Mouse (Mus musculus) G1E (cell line): ENCODE data around the gene Syn3. TPM values are rescaled to one million over a fixed set of nuclear protein-coding genes. Genes with fewer than 3 reads are reported as not detected.

Source experiments
- ATAC-seq: 2 replicates; pipeline ENCODE4 v1.8.0; 2016; ENCODE audit warnings: mild to moderate bottlenecking; ENCODE audit not compliant: insufficient number of reproducible peaks, poor library complexity, low FRiP score, severe bottlenecking; ENCODE audit errors: extremely low read depth
- DNase-seq: peaks from one replicate; pipeline ENCODE4 v3.0.0; 2012; ENCODE audit warnings: low spot score
- H3K27me3 ChIP-seq: 2 replicates; pipeline ENCODE4 v1.6.1; 2012; ENCODE audit warnings: mild to moderate bottlenecking, low read length, inconsistent platforms; ENCODE audit not compliant: insufficient read depth
- H3K36me3 ChIP-seq: replicated peaks from 2 replicates; pipeline ENCODE3; 2012; ENCODE audit warnings: mild to moderate bottlenecking, inconsistent platforms
- H3K4me1 ChIP-seq: 2 replicates; pipeline ENCODE4 v1.6.1; 2012; ENCODE audit warnings: low read depth, low read length, inconsistent platforms, mixed read lengths; ENCODE audit not compliant: insufficient read depth
- H3K4me3 ChIP-seq: 2 replicates; pipeline ENCODE4 v1.5.1; 2012; ENCODE audit warnings: low read depth, mild to moderate bottlenecking, inconsistent platforms, low read length, moderate library complexity, mixed read lengths
- H3K9me3 ChIP-seq: replicated peaks from 2 replicates; pipeline ENCODE4 v1.6.1; 2012; ENCODE audit warnings: inconsistent platforms
- CTCF ChIP-seq: IDR thresholded peaks from 2 replicates; pipeline ENCODE4 v1.5.1; 2012; ENCODE audit warnings: low read depth, low read length, inconsistent platforms, mixed read lengths
- GATA1 ChIP-seq: IDR thresholded peaks from 2 replicates; pipeline ENCODE4 v1.6.1; 2012; ENCODE audit warnings: borderline replicate concordance, low read length, inconsistent platforms, mixed read lengths
- GATA2 ChIP-seq: IDR thresholded peaks from 2 replicates; pipeline ENCODE4 v1.6.1; 2012; ENCODE audit warnings: low read depth, low read length, inconsistent platforms, borderline replicate concordance
- POLR2AphosphoS5 ChIP-seq: IDR thresholded peaks from 2 replicates; pipeline ENCODE4 v1.6.1; 2012; ENCODE audit warnings: low read depth, low read length, inconsistent platforms; ENCODE audit not compliant: insufficient replicate concordance
- TAL1 ChIP-seq: conservative IDR thresholded peaks from 2 replicates; pipeline ENCODE4 v1.6.1; 2012; ENCODE audit warnings: low read depth, low read length, inconsistent platforms, mixed read lengths
- polyA plus RNA-seq: library from polyadenylated mRNA; stranded (reverse); fragments of >175 nt; gene quantifications from 2 replicates; pipeline ENCODE4 v1.2.3, GENCODE M21; 2012
- total RNA-seq, 2 experiments: library from RNA; stranded (forward) in 1 of 2; stranded (reverse) in 1 of 2; fragments of 200-1000 nt in 1 of 2; fragments of >200 nt in 1 of 2; fragmentation: Nextera tagmentation in 1 of 2; gene quantifications; 2 replicates each; pipeline ENCODE4 v1.2.3; 2014 to 2017

Gene Syn3
- total and polyA plus RNA-seq, 3 experiments, result 0.44 TPM; not detected in 2

- no peak for TF ChIP-seq GATA2
- no peak for TF ChIP-seq POLR2AphosphoS5
- TF ChIP-seq TAL1, result no peak
- TF ChIP-seq CTCF, result no peak
- TF ChIP-seq GATA1, result no peak
- Histone ChIP-seq H3K4me1 (no peaks in the 10 kb centered on the region), H3K9me3 (no peaks in the 10 kb centered on the region), H3K27me3 (0 out of 2 replicates have a peak, but pooled peaks cover 5% of the 10 kb centered on the region), H3K36me3 (no peaks in the 10 kb centered on the region), H3K4me3 (no peak overlapping the region)
- DNase-seq (no peak), ATAC-seq (no peak)
These were observed 304.0 kb downstream of the Syn3 start for GRCm38 (mm10) chr10:86194722-86195121.

DNA sequence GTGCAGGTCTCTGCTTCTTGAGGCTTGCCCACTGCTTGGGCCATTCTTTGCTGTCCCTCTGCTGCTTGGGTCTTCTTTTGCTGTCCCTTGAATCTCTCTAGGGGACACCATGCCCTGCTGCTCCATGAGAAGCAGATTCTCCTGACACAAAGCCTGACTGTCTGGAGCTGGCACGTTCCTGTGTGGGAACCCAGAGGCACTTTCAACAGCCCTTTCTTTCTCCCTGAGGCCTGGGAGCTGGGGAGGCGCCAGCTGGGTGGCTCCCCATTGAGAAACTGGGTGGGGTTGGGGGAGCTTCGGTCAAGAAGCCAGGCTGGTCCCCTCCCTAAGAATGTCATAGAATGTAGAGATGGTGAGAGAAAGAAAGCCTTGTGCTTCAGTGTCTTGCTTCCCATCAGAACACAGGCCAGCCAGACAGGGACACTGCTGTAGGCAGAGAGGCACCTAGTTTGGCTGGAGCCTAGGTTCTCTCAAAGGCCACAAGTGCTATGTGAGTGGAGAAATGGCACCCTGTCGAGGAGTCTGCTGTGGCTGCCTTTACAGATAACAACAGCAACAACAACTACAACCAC, 304.7 kb downstream of the Syn3 start:
- no peak overlapping the region for H3K4me3 ChIP-seq
- TF ChIP-seq CTCF, result no peak
- no peak for TF ChIP-seq POLR2AphosphoS5
- TF ChIP-seq GATA2, result no peak
- TF ChIP-seq GATA1, result no peak
- TF ChIP-seq TAL1, result no peak
- no peak for ATAC-seq

DNA sequence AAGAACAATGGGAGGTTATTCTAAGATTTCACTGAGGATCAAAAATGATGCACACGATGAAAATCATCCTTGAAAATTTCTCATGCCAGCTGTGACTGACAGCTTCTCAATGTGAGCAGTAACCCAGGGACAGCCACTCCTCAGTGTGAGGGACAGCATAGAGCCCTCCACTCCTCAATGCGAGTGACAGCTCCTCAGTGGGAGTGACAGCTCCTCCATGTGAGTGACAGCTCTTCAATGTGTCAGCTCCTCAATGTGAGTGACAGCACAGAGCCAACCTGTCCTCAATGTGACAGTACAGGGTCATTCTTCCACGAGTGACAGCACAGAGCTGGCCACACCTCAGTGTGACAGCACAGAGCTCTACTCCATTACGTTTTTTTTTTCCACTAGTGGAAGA, 310.1 kb downstream of the Syn3 start:
- TF ChIP-seq POLR2AphosphoS5, result no peak
- TF ChIP-seq CTCF, result no peak
- no peak for TF ChIP-seq GATA1
- no peak for TF ChIP-seq GATA2
- TF ChIP-seq TAL1, result no peak
- Histone ChIP-seq H3K27me3 (no peaks in the 10 kb centered on the region), H3K36me3 (no peaks in the 10 kb centered on the region), H3K4me3 (no peak overlapping the region), H3K9me3 (no peaks in the 10 kb centered on the region), H3K4me1 (no peaks in the 10 kb centered on the region)
- DNase-seq (no peak), ATAC-seq (no peak)

More for the DNA sequence above, 304.7 kb downstream of the Syn3 start:
- no peaks in the 10 kb centered on the region for H3K9me3 ChIP-seq
- no peaks in the 10 kb centered on the region for H3K4me1 ChIP-seq
- 0 out of 2 replicates have a peak, but pooled peaks cover 4% of the 10 kb centered on the region for H3K27me3 ChIP-seq
- DNase-seq, result no peak
- H3K36me3 ChIP-seq, result no peaks in the 10 kb centered on the region

- no peaks in the 10 kb centered on the region for H3K9me3 ChIP-seq
- no peaks in the 10 kb centered on the region for H3K36me3 ChIP-seq
- H3K4me1 ChIP-seq, result no peaks in the 10 kb centered on the region
- no peaks in the 10 kb centered on the region for H3K27me3 ChIP-seq
- DNase-seq (no peak), ATAC-seq (no peak)
- no peak overlapping the region for H3K4me3 ChIP-seq
- TF ChIP-seq GATA2, result no peak
- TF ChIP-seq POLR2AphosphoS5, result no peak
- no peak for TF ChIP-seq TAL1
- no peak for TF ChIP-seq CTCF
- no peak for TF ChIP-seq GATA1
These were observed 310.8 kb downstream of the Syn3 start for GRCm38 (mm10) chr10:86187881-86188280.

DNA sequence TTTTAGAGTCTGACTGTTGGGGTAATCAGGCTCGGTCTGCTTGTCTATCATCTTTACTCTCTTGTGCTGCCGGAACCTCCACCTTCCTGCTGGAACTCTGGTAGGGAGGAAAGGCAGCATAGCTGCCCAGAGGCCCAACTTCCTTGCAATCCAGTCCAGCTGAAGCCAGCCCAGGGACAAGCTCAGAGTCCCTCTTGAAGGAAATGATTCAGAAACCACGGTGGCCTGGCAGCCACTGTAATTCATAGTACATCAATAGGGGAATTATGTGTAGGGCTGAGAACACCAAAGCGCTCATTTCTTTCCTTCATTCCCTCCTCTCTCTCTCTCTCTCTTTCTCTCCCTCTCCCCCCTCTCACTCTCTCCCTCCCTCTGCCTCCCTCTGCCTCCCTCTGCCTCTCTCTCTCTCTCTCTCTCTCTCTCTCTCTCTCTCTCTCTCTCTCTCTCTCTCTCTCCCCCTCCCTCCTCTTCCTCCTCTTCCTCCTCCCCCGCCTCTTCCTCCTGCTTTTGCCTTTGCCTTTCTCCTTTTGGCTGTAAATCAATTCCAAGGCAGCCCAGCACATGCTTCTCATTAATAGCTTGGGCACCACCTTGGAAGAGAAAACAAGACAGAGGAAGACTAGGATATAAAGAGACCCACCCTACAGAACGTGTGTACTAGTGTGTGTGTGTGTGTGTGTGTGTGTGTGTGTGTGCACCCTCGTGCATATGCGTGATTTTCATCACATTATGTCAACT, 315.4 kb downstream of the Syn3 start:
- TF ChIP-seq CTCF (no peak), GATA1 (no peak), GATA2 (no peak), POLR2AphosphoS5 (no peak), TAL1 (no peak)
- no peak for ATAC-seq
- no peaks in the 10 kb centered on the region for H3K36me3 ChIP-seq
- H3K4me1 ChIP-seq, result no peaks in the 10 kb centered on the region; the same call in 1 of the 2 replicates
- H3K27me3 ChIP-seq, result no peaks in the 10 kb centered on the region
- no peak for DNase-seq
- no peak overlapping the region for H3K4me3 ChIP-seq
- no peaks in the 10 kb centered on the region for H3K9me3 ChIP-seq

DNA sequence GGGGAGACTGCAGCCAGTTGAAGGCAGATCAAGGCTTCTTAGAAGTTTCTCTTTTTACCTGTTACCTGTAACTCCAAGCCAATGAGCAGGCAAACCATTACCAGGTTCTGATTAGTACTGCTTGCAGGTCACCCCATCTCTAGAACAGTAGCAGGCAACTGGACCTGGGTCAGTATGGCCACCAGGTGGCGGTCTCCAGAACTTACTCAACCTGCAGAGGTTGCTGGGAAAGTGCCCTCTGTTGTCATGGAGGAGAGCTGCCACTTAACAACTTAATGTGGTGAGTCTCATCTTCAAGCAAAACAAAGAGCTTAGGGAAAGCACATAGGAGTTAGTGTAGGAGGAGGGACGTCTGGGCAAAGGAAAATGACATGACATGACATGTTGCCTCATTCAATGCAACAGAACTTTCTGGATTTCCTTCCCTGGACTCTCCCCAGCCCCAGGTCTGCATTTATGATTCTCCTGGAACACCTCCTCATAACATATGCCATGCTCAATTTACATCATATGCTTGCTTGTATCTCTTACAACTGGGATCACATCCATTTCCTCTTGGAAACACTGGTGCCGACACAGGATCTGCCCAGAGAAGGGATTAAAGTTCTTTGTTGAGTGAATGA, 316.4 kb downstream of the Syn3 start:
- DNase-seq (peak; percentile 11), ATAC-seq (peak; percentile 49; the same call in 1 of the 2 replicates)
- Histone ChIP-seq H3K4me3 (no peak overlapping the region), H3K27me3 (no peaks in the 10 kb centered on the region), H3K36me3 (no peaks in the 10 kb centered on the region), H3K9me3 (no peaks in the 10 kb centered on the region), H3K4me1 (no peaks in the 10 kb centered on the region; the same call in 1 of the 2 replicates)
- no peak for TF ChIP-seq POLR2AphosphoS5
- TF ChIP-seq CTCF, result no peak
- no peak for TF ChIP-seq GATA2
- TF ChIP-seq GATA1, result no peak
- TF ChIP-seq TAL1, result no peak
